Mouse (Mus musculus) spleen, adult 2 months (tissue): Measurements from ENCODE around the gene Mark3.

Experiments
- CTCF ChIP-seq: fragments of 200-500 bp; IDR thresholded peaks from 2 replicates; pipeline ENCODE4 v1.5.1; 2011; ENCODE audit warnings: mild to moderate bottlenecking, inconsistent platforms; ENCODE audit not compliant: insufficient read depth, insufficient read length, insufficient replicate concordance; ENCODE audit errors: extremely low read depth
- POLR2A ChIP-seq: fragments of 200-500 bp; IDR thresholded peaks from 2 replicates; pipeline ENCODE4 v1.6.1; 2011; ENCODE audit warnings: low read depth, low read length, inconsistent platforms

- TF ChIP-seq CTCF (no peak), POLR2A (no peak)
Observed at GRCm38 (mm10) chr12:111670976-111671375, 96.7 kb downstream of the Mark3 start.
